Mouse (Mus musculus): Measurements from ENCODE around the gene Calhm6. TPM values are rescaled to one million over a fixed set of nuclear protein-coding genes. Genes with fewer than 3 reads are reported as not detected.

Calhm6 gene
- polyA plus RNA-seq (2014; fragmentation: Nextera tagmentation; extraction: Ambion mirVana): 1.7 and 2.6 TPM in 2 replicates

- H3K27me3 ChIP-seq (replicated peaks; ENCODE audit: control insufficient read depth, insufficient read depth, low read length): no peaks in the 10 kb centered on the region
- peak within 1 kb of the TSS; percentile 53 for H3K4me3 ChIP-seq (ENCODE audit: low read depth, low read length)
- peak; percentile 77 for ATAC-seq (replicated peaks; ENCODE audit: low FRiP score, low TSS enrichment, low read depth)
- H3K4me1 ChIP-seq (replicated peaks; ENCODE audit: control insufficient read depth, insufficient read depth, low read length): no peaks in the 10 kb centered on the region; the same call in 1 of the 2 replicates
- DNase-seq (ENCODE audit: low spot score): peak; percentile 77
- no peaks in the 10 kb centered on the region for H3K9me3 ChIP-seq (ENCODE audit: control insufficient read depth, low read length)
- H3K27ac ChIP-seq (ENCODE audit: low read depth): no peak within 1 kb of the TSS
- H3K4me2 ChIP-seq (ENCODE audit: low read length): peak within 1 kb of the TSS; percentile 78
- H3K9ac ChIP-seq (ENCODE audit: low read length): peak within 1 kb of the TSS; percentile 37; the same call in 1 of the 2 replicates
- no peaks in the 10 kb centered on the region for H3K36me3 ChIP-seq (ENCODE audit: control insufficient read depth, insufficient read depth, low read length)
- WGBS: 17% methylated on average over 44 of the region's 44 CpGs
Observed at GRCm38 (mm10) chr10:34127392-34128378, at the start of gene Calhm6. Gene Calhm6 (minus strand): TSS chr10:34127984.

- H3K27me3 ChIP-seq (replicated peaks; ENCODE audit: control insufficient read depth, insufficient read depth, low read length): no peaks in the 10 kb centered on the region
- DNase-seq (ENCODE audit: low spot score) (no peak), ATAC-seq (replicated peaks; ENCODE audit: low FRiP score, low TSS enrichment, low read depth) (no peak)
Observed at GRCm38 (mm10) chr10:34175870-34176606, 48.3 kb upstream of the Calhm6 start.

GRCm38 (mm10) chr10:34172663-34173282 lies 45.0 kb upstream of the Calhm6 start:
- H3K27me3 ChIP-seq (replicated peaks; ENCODE audit: control insufficient read depth, insufficient read depth, low read length): no peaks in the 10 kb centered on the region
- no peak overlapping the region for H3K4me3 ChIP-seq (ENCODE audit: low read depth, low read length)
- DNase-seq (ENCODE audit: low spot score) (no peak), ATAC-seq (replicated peaks; ENCODE audit: low FRiP score, low TSS enrichment, low read depth) (no peak)
- WGBS: 64% methylated on average over 4 of the region's 4 CpGs
- no peaks in the 10 kb centered on the region; the same call in 1 of the 2 replicates for H3K36me3 ChIP-seq (ENCODE audit: control insufficient read depth, insufficient read depth, low read length)
- H3K27ac ChIP-seq (ENCODE audit: low read depth): no peak overlapping the region
- H3K9ac ChIP-seq (ENCODE audit: low read length): no peak overlapping the region
- no peaks in the 10 kb centered on the region for H3K9me3 ChIP-seq (ENCODE audit: control insufficient read depth, low read length)
- peaks cover 8% of the 10 kb centered on the region for H3K4me1 ChIP-seq (replicated peaks; ENCODE audit: control insufficient read depth, insufficient read depth, low read length)
- H3K4me2 ChIP-seq (ENCODE audit: low read length): no peak overlapping the region

More at GRCm38 (mm10) chr10:34175870-34176606, 48.3 kb upstream of the Calhm6 start:
- no peak overlapping the region for H3K9ac ChIP-seq (ENCODE audit: low read length)
- no peak overlapping the region for H3K27ac ChIP-seq (ENCODE audit: low read depth)
- WGBS: 34% methylated on average over 8 of the region's 8 CpGs
- H3K4me1 ChIP-seq (replicated peaks; ENCODE audit: control insufficient read depth, insufficient read depth, low read length): peaks cover 8% of the 10 kb centered on the region
- H3K36me3 ChIP-seq (ENCODE audit: control insufficient read depth, insufficient read depth, low read length): no peaks in the 10 kb centered on the region; the same call in 1 of the 2 replicates
- no peak overlapping the region for H3K4me3 ChIP-seq (ENCODE audit: low read depth, low read length)
- no peaks in the 10 kb centered on the region for H3K9me3 ChIP-seq (ENCODE audit: control insufficient read depth, low read length)
- H3K4me2 ChIP-seq (ENCODE audit: low read length): no peak overlapping the region

GRCm38 (mm10) chr10:34171660-34172059 lies 43.9 kb upstream of the Calhm6 start:
- Histone ChIP-seq H3K9me3 (ENCODE audit: control insufficient read depth, low read length) (no peaks in the 10 kb centered on the region), H3K9ac (ENCODE audit: low read length) (no peak overlapping the region), H3K4me2 (ENCODE audit: low read length) (no peak overlapping the region)

DNA sequence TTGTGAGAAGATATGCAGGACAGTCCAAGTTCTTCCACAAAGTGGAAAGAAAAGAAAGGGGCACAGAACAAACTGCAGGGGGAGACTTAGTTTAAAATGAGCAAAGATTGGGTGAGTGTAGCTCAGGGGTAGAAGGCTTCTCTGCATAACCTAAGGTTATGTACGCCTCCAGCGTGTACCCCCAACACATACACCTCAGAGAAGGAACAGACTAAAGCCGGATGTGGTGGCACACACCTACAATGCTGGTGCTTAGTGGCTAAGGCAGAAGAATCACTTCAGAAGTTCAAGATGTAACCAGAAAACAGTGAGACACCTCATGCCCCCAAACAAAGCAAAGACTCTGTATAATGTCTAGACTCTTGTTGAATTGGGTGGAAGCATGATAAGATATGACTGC lies 43.4 kb upstream of the Calhm6 start:
- H3K4me2 ChIP-seq (ENCODE audit: low read length): no peak overlapping the region
- no peak for ATAC-seq (replicated peaks; ENCODE audit: low FRiP score, low TSS enrichment, low read depth)
- no peak overlapping the region for H3K4me3 ChIP-seq (ENCODE audit: low read depth, low read length)
- no peaks in the 10 kb centered on the region for H3K9me3 ChIP-seq (ENCODE audit: control insufficient read depth, low read length)
- no peaks in the 10 kb centered on the region; the same call in 1 of the 2 replicates for H3K36me3 ChIP-seq (ENCODE audit: control insufficient read depth, insufficient read depth, low read length)
- WGBS: 94% methylated on average over 3 of the region's 3 CpGs
- no peak for DNase-seq (ENCODE audit: low spot score)
- no peak overlapping the region for H3K9ac ChIP-seq (ENCODE audit: low read length)
- H3K27ac ChIP-seq (ENCODE audit: low read depth): no peak overlapping the region
- peaks cover 5% of the 10 kb centered on the region for H3K4me1 ChIP-seq (replicated peaks; ENCODE audit: control insufficient read depth, insufficient read depth, low read length)
- H3K27me3 ChIP-seq (replicated peaks; ENCODE audit: control insufficient read depth, insufficient read depth, low read length): no peaks in the 10 kb centered on the region

More at GRCm38 (mm10) chr10:34171660-34172059, 43.9 kb upstream of the Calhm6 start:
- Histone ChIP-seq H3K4me3 (ENCODE audit: low read depth, low read length) (no peak overlapping the region), H3K4me1 (replicated peaks; ENCODE audit: control insufficient read depth, insufficient read depth, low read length) (peaks cover 8% of the 10 kb centered on the region), H3K27ac (ENCODE audit: low read depth) (no peak overlapping the region), H3K27me3 (replicated peaks; ENCODE audit: control insufficient read depth, insufficient read depth, low read length) (no peaks in the 10 kb centered on the region), H3K36me3 (ENCODE audit: control insufficient read depth, insufficient read depth, low read length) (no peaks in the 10 kb centered on the region; the same call in 1 of the 2 replicates)
- DNase-seq (ENCODE audit: low spot score) (no peak), ATAC-seq (replicated peaks; ENCODE audit: low FRiP score, low TSS enrichment, low read depth) (no peak)
- WGBS: 89% methylated on average over 4 of the region's 4 CpGs

DNA sequence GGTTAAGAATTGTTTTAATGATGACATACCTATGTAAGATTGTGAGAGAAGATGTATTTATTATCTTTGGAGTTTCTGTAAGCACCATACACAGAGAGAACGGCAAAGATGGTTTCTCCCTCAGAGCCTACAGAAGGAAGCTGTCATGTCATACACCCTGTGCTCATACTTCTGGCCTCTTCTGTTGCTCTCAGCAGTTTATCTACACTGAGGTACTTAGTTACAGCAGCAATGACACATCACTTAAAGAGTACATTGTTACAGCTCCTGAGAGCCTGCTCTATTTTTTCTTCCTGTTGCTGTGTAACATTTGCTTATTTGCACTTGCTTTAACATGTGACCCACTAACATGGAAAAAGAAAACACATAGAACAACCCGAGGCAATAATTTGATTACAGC lies 39.2 kb upstream of the Calhm6 start:
- Histone ChIP-seq H3K9me3 (ENCODE audit: control insufficient read depth, low read length) (no peaks in the 10 kb centered on the region), H3K4me3 (ENCODE audit: low read depth, low read length) (no peak overlapping the region), H3K27ac (ENCODE audit: low read depth) (no peak overlapping the region), H3K27me3 (replicated peaks; ENCODE audit: control insufficient read depth, insufficient read depth, low read length) (no peaks in the 10 kb centered on the region), H3K9ac (ENCODE audit: low read length) (no peak overlapping the region), H3K4me1 (replicated peaks; ENCODE audit: control insufficient read depth, insufficient read depth, low read length) (no peaks in the 10 kb centered on the region), H3K4me2 (ENCODE audit: low read length) (no peak overlapping the region), H3K36me3 (ENCODE audit: control insufficient read depth, insufficient read depth, low read length) (peaks cover 9% of the 10 kb centered on the region; the same call in 1 of the 2 replicates)
- WGBS: 83% methylated on average over 2 of the region's 2 CpGs
- ATAC-seq (replicated peaks; ENCODE audit: low FRiP score, low TSS enrichment, low read depth) (no peak), DNase-seq (ENCODE audit: low spot score) (no peak)

DNA sequence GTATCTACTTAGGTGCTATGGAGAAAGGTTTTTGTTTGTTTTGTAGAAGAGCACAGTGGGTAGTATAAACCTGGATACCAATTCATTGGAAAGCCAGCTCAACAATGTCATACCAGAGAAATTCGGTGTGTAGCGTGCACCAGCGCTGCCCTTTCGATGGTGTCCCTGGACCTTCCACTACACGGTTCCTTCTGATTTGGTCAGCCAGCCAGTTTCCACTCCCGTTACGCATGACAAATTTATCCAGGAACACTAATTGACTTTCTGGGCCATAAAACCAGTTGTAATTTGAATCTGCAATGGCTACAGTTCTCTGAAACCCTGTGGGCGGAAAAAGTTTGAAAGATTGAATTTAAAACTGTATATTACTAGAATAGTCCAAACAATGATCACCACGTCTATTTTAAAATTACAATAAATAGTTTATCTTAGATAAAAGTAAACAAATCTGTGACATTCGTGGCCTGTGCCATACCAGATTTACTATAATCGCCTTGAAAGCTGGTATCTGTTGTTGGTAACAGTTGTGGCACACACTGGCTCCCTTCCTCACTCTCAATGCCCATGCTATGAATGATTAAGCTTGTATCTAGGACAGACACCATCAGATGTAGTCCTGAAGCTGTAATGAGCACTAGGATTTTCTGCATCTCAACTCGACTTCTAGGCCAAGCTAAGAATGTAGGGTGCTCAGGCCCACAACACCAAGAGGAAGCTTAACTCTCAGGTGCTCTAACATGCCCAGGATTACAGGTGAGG lies 28.2 kb upstream of the Calhm6 start:
- H3K27ac ChIP-seq (ENCODE audit: low read depth): no peak overlapping the region
- no peak overlapping the region for H3K9ac ChIP-seq (ENCODE audit: low read length)
- 76% methylated on average over 12 of the region's 12 CpGs for WGBS
- no peak overlapping the region for H3K4me3 ChIP-seq (ENCODE audit: low read depth, low read length)
- H3K9me3 ChIP-seq (ENCODE audit: control insufficient read depth, low read length): no peaks in the 10 kb centered on the region
- H3K4me2 ChIP-seq (ENCODE audit: low read length): no peak overlapping the region
- H3K4me1 ChIP-seq (replicated peaks; ENCODE audit: control insufficient read depth, insufficient read depth, low read length): no peaks in the 10 kb centered on the region
- no peaks in the 10 kb centered on the region for H3K27me3 ChIP-seq (replicated peaks; ENCODE audit: control insufficient read depth, insufficient read depth, low read length)
- ATAC-seq (replicated peaks; ENCODE audit: low FRiP score, low TSS enrichment, low read depth): no peak
- H3K36me3 ChIP-seq (ENCODE audit: control insufficient read depth, insufficient read depth, low read length): peaks cover 26% of the 10 kb centered on the region
- no peak for DNase-seq (ENCODE audit: low spot score)
